Mouse (Mus musculus): ENCODE data around the gene Tbx10.

Tbx10 gene

GRCm38 (mm10) chr19:3975866-3976265 is 16.7 kb upstream of the Tbx10 start:
- no peak for DNase-seq (ENCODE audit: low read depth, low spot score)

DNA sequence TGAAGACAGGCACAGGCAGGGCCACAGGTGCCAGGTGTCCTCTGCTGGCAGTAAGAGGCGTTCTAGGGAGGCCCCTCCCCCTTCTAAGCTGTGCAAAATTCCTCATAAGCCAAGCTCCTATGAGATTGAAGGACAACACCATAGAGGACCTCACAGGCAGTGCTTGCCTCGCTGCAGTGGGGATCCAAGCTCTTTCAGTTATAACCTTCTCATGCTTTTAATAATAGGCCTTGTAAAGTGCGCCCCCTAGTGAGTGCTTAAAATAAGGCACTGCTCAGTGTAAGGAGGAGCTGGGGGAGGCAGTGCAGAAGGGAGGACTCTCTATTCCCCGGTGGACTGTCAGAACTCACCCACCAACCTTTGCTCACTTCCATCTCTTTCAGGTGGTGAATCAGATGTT is 12.2 kb upstream of the Tbx10 start:
- peak; percentile 71 for DNase-seq (ENCODE audit: low read depth, low spot score)

GRCm38 (mm10) chr19:3980917-3981316 is 11.6 kb upstream of the Tbx10 start:
- DNase-seq (ENCODE audit: low read depth, low spot score), result no peak

- no peak for DNase-seq (ENCODE audit: low read depth, low spot score)
These were observed 8.9 kb upstream of the Tbx10 start for GRCm38 (mm10) chr19:3983527-3984200.

DNA sequence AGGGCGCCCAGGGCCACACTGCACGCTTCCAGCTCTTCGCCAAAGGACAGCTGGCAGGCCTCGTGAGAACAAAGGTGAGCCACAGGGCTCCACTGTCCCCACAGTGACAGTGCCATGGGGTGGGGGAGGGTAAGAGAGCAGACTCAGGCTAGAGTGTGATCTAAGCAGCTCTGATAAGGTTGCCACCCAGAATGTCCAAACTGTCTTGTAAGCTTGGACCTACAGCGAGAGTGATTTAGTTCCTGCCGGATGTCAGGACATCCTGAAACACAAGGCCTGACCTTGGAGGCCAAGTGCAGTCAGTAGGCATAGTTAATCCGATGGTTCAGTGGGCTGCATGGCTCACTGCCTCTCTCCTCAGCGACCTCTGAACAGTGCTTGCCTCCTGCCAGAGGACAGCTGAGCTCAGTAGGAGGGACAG is 7.3 kb upstream of the Tbx10 start:
- no peak for DNase-seq (ENCODE audit: low read depth, low spot score)

DNA sequence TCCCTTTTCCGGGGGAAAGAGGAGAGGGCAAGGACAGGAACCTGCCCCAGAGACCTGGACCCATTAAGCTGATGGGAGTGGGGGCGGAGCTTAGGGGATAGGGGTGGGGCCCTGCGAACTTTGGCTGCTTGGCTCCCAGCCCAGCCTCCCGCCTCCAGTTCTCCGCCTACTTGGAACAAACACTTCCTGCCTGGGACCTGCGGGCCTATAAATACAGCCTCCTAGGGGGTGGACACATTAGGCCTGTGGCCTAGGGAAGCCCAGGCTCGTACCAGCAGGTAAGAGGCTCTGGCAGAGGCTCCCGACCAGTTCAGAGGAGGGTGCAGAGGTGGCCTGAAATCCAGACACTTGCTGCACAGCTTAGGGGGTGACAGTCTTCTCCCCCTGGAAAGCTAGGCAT is 6.2 kb upstream of the Tbx10 start, which contains the start of gene Acy3:
TSS of gene Acy3 (plus strand) at position 237 of the 400 bp plus-strand sequence.
- DNase-seq (ENCODE audit: low read depth, low spot score), result peak; percentile 82

- DNase-seq (ENCODE audit: low read depth, low spot score), result no peak
These were observed 4.5 kb upstream of the Tbx10 start for GRCm38 (mm10) chr19:3988066-3988465.

- DNase-seq (ENCODE audit: low read depth, low spot score), result no peak
These were observed 3.8 kb upstream of the Tbx10 start for GRCm38 (mm10) chr19:3988750-3989149.

DNA sequence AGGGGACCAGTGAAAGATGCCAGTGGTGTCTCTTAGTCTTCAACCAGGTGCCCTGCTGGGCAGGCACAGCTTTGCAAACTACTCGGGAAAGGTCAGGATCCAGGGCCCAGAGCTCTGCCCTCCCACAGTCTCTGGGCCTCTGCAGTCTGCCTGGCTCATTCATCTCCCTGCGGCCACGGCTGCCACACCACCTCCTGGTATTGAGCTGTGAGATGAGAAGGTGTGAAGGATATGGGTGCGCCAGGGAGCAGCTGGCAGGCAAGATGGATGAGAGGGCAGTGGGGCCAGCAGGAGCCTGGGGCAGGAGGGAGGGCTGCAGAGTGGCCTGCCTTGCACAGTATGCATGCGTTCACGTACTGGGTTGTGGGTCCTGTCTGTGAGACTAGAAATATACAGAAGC is 1.7 kb upstream of the Tbx10 start:
- no peak for DNase-seq (ENCODE audit: low read depth, low spot score)

GRCm38 (mm10) chr19:3991562-3991961 is 990 bp upstream of the Tbx10 start:
- no peak for DNase-seq (ENCODE audit: low read depth, low spot score)

DNA sequence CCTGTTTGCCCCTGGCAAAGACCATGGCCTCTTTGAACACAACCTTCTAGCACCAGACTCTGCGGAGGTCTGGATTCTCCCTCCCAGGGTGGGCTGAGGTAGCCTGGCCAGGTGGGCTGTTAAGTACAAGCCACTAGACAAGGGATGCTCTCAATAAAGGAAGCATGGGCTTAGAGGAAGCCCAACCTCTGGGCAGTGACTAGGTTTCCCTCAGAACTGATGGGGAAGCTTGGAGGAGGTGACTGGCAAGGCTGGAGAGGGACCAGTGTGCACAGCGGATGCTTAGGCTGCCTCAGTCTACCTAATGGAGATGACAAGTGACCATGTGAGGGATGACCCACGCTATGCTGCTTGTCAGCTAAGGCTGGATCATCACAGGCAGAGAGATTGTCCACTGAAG is 586 bp upstream of the Tbx10 start:
- DNase-seq (ENCODE audit: low read depth, low spot score), result no peak

- no peak for DNase-seq (ENCODE audit: low read depth, low spot score)
These were observed 2.4 kb downstream of the Tbx10 start for GRCm38 (mm10) chr19:3994932-3995331.

- DNase-seq (ENCODE audit: low read depth, low spot score), result no peak
These were observed 3.0 kb downstream of the Tbx10 start for GRCm38 (mm10) chr19:3995505-3995904.

DNA sequence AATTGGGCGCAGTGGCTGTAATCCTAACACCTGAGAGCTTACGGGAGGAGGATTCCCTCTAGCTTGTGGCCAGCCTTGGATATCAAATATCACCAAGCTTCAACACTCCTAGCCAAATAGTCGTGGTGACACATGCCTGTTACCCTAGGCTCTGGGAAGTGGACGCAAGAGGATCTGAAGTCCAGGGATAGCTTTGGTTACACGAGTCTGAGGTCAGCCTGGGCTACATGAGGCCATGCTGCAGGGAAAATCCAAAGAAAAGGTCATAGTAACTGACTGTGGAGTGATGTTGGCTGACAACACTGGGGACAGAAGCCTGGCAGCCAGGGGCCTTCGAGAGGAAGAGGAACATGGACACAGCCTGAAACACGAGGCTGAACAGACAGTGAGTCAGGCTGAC is 3.6 kb downstream of the Tbx10 start:
- peak; percentile 67 for DNase-seq (ENCODE audit: low read depth, low spot score)

- DNase-seq (ENCODE audit: low read depth, low spot score), result no peak
These were observed 4.2 kb downstream of the Tbx10 start for GRCm38 (mm10) chr19:3996747-3997146.

GRCm38 (mm10) chr19:3997231-3997630 is 4.7 kb downstream of the Tbx10 start:
- no peak for DNase-seq (ENCODE audit: low read depth, low spot score)

GRCm38 (mm10) chr19:3998335-3998734 is 5.8 kb downstream of the Tbx10 start:
- no peak for DNase-seq (ENCODE audit: low read depth, low spot score)

- no peak for DNase-seq (ENCODE audit: low read depth, low spot score)
These were observed 6.7 kb downstream of the Tbx10 start for GRCm38 (mm10) chr19:3999121-3999730.

DNA sequence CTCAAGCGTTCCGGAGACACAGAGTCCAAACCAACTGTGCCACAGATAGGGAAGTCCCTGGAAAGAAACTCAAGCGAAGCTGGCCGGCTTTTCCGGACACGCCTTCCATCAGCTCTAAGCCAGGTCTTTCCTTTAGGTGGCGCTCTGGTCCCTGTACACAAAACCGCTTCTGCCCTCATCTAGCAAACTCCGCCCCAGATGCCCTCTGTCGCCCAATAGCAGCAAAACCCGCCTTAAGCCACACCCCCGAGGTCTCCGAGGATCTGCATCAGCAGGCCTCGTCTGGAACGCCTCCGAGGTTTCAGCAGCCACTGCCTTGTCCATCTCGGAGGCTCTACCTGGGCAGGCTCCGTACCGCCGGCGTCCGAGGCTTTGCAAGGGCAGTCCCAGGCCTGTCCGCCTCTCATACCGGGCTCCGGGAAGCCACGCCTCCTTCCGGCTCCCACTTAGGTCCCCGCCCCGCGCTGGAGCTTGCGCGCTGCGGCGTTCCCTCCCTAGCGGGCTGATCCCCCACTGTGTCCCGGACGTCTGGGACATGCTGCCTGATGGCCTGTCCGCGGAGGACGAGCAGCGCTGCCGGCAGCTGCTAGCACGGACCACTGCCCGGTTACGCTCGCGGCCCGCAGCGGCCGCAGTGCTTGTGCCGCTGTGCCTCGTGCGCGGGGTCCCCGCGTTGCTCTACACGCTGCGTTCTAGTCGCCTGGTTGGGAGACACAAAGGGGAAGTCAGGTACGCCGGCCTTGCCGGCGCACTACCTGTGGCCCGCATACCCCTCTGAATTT is 7.8 kb downstream of the Tbx10 start, which contains the start of the genes Nudt8 and Gm49405:
TSS of gene Nudt8 (plus strand) at position 462 of the 782 bp plus-strand sequence.
TSS of gene Gm49405 (plus strand) at position 508 of the 782 bp plus-strand sequence.
- DNase-seq (ENCODE audit: low read depth, low spot score), result peak; percentile 95

DNA sequence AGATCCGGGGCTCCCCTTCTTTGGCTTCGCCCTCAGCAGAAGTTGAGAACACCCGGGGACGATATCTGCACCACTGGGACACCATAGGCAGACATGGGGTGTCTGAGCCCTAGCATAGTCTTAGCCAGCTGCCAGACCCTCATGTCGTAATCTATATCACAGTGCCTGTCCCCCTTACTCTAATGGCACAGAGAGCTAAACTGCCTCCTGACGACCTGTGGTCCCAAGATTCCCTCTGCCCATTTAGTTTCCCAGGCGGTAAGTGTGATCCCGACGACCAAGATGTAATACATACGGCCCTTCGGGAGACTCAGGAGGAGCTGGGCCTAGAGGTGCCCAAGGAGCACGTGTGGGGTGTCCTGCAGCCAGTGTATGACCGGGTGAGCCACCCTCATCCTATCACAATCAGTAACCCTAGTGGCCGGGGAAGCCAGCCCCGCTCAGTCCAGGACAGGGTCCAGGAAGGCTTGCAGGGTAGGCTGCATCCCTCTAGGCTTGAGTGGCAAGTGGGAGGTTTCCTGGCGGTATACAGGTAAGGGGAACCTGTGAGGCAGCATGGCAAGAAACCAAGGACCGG is 8.5 kb downstream of the Tbx10 start:
- DNase-seq (ENCODE audit: low read depth, low spot score), result no peak

- DNase-seq (ENCODE audit: low read depth, low spot score), result no peak
These were observed 9.2 kb downstream of the Tbx10 start for GRCm38 (mm10) chr19:4001752-4002151.

DNA sequence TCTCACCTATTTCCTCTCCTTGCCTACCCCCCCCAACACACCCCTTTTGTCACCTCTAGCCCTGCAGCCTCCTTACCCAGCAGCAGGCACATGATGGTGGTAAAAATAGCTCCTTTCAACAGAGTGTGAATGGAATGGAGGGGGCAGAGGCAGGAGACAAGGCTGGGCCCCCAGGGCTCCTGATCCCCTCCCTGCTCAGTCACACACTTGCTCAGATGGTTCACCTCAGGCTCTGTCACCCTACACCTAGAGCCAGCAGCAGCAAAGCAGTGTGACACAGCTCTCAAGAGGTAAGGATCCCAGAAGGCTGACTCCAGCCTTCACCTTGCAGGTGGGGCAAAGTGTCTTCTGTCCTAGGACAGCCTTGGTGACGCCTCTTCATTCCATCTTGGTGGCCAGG is 10.6 kb downstream of the Tbx10 start, which contains the start of gene Doc2g:
TSS of gene Doc2g (plus strand) at position 202 of the 400 bp plus-strand sequence.
- no peak for DNase-seq (ENCODE audit: low read depth, low spot score)

All from skeletal muscle tissue, adult 2 months (tissue).